Mouse (Mus musculus): ENCODE measurements around the gene Gda. TPM values are rescaled to one million over a fixed set of nuclear protein-coding genes. Genes with fewer than 3 reads are reported as not detected.

Gda gene
- polyA plus RNA-seq, 1 experiment: 1.3 TPM

DNA sequence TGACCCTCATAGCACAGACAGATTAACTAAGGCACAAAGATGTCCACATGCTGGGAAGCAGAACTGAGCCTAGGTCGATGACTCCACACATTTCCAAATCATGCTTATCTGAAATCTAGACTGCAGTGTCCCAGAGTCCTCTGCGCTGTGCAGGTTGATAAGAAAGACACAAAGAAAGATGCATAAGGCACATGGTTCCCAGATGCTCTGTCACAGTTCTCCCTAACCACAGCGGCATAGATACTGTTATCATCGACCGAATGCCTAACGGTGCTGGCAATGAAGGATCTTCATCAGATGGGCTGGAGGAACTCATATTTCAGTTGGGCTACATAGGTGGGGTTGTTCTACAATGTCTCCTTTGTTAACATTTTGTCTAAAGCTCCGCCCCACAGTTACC, 49.5 kb downstream of the Gda start:
- no peak overlapping the region for H3K4me3 ChIP-seq (ENCODE audit: insufficient read depth, low read length)
- H3K27ac ChIP-seq (ENCODE audit: insufficient read depth, low read length): no peak overlapping the region
- no peak for TF ChIP-seq POLR2A (IDR thresholded peaks at IDR 0.05; ENCODE audit: low read depth, low read length)
- no peaks in the 10 kb centered on the region for H3K4me1 ChIP-seq (ENCODE audit: control insufficient read depth, insufficient read depth, low read length)

DNA sequence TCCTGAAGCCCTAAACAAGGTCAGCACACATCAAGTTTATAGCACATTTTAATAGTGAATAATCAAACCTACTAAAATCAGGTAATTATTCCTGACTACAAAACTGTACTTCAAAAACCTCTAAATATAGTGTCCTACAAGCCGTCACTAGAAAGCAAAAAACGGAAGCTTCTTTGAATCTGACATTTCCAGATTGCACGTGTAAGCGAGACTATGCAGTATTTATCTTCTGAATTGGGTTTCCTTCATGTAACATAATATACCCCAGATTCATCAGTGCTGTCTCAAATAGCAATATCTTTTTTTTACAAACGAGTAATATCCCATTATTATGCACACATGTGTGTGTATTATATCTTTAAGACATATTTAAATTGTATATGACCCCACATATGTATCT, 54.8 kb downstream of the Gda start:
- no peak overlapping the region for H3K4me3 ChIP-seq (ENCODE audit: insufficient read depth, low read length)
- no peak for TF ChIP-seq POLR2A (IDR thresholded peaks at IDR 0.05; ENCODE audit: low read depth, low read length)
- no peak for TF ChIP-seq CTCF (IDR thresholded peaks at IDR 0.05; ENCODE audit: borderline replicate concordance, insufficient read depth, low read length)
- no peak overlapping the region for H3K27ac ChIP-seq (ENCODE audit: insufficient read depth, low read length)
- H3K4me1 ChIP-seq (ENCODE audit: control insufficient read depth, insufficient read depth, low read length): no peaks in the 10 kb centered on the region

DNA sequence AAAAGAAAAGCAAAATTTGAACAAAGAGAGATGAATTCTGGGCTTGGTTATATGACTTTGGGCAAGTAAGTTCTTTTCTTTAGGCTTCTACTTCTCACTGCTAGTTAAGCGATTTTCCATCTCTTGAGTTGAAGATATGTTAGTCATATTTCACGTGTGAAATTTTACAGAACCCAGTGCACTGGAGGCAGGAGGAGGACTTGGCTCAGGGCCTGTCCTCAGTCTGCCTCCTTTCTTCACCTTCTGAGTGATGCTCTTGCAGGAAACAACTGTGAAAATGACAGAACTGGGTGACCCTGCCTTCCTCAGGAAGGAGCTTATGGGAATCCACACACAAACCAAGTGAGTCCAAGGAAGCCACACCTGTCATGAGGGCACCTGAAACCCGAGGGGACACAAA, 57.9 kb downstream of the Gda start:
- H3K4me1 ChIP-seq (ENCODE audit: control insufficient read depth, insufficient read depth, low read length): no peaks in the 10 kb centered on the region
- H3K4me3 ChIP-seq (ENCODE audit: insufficient read depth, low read length): no peak overlapping the region
- TF ChIP-seq POLR2A (IDR thresholded peaks at IDR 0.05; ENCODE audit: low read depth, low read length) (no peak), CTCF (IDR thresholded peaks at IDR 0.05; ENCODE audit: borderline replicate concordance, insufficient read depth, low read length) (no peak)
- no peak overlapping the region for H3K27ac ChIP-seq (ENCODE audit: insufficient read depth, low read length)

DNA sequence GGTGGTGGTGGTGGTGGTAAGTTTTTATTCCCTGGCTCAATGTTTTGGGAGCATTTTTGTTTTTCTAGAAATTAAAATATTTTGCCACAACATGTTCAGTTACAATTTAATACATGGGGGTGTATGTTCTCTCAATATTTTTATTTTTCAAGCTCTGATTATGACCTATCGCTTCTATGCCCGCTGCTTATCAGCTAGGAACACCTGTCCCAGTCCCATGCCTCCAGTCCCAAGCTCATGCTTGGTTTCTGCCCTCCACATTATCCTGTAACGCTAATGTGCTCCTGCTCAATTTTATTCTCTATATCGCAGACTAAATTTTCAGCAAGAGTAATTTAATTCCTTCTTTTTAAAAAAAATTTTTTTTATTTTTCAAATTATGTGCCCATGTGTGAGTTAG, 64.1 kb downstream of the Gda start:
- no peak overlapping the region for H3K27ac ChIP-seq (ENCODE audit: insufficient read depth, low read length)
- TF ChIP-seq CTCF (IDR thresholded peaks at IDR 0.05; ENCODE audit: borderline replicate concordance, insufficient read depth, low read length) (no peak), POLR2A (IDR thresholded peaks at IDR 0.05; ENCODE audit: low read depth, low read length) (no peak)
- no peak overlapping the region for H3K4me3 ChIP-seq (ENCODE audit: insufficient read depth, low read length)
- no peaks in the 10 kb centered on the region for H3K4me1 ChIP-seq (ENCODE audit: control insufficient read depth, insufficient read depth, low read length)

- no peak overlapping the region for H3K4me3 ChIP-seq (ENCODE audit: insufficient read depth, low read length)
- no peak for TF ChIP-seq CTCF (IDR thresholded peaks at IDR 0.05; ENCODE audit: borderline replicate concordance, insufficient read depth, low read length)
- TF ChIP-seq POLR2A (IDR thresholded peaks at IDR 0.05; ENCODE audit: low read depth, low read length): no peak
- H3K27ac ChIP-seq (ENCODE audit: insufficient read depth, low read length): no peak overlapping the region
- H3K4me1 ChIP-seq (ENCODE audit: control insufficient read depth, insufficient read depth, low read length): no peaks in the 10 kb centered on the region
Measured at GRCm38 (mm10) chr19:21407363-21407762, 65.9 kb downstream of the Gda start.

DNA sequence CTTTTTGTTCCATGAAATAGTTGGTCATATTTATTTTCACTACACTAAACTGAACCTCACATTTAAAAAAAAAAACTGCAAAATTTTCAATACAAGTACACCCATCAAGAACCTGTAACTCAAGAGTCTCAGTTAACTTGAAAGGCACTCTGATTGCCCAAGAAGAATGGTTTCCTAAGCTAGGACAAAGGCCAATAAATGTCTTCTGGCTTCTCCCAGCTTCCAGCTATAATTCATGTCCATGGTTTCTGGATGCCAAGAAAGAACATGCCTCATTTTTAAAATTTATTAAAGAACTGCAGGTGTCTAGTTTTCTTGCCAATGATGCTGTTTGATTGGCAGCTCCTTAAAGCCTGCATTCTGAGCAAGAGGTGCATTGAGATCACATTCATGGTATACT, 75.3 kb downstream of the Gda start:
- TF ChIP-seq POLR2A (IDR thresholded peaks at IDR 0.05; ENCODE audit: low read depth, low read length) (no peak), CTCF (IDR thresholded peaks at IDR 0.05; ENCODE audit: borderline replicate concordance, insufficient read depth, low read length) (no peak)
- no peaks in the 10 kb centered on the region for H3K4me1 ChIP-seq (ENCODE audit: control insufficient read depth, insufficient read depth, low read length)
- no peak overlapping the region for H3K4me3 ChIP-seq (ENCODE audit: insufficient read depth, low read length)
- H3K27ac ChIP-seq (ENCODE audit: insufficient read depth, low read length): no peak overlapping the region

- Histone ChIP-seq H3K27ac (ENCODE audit: insufficient read depth, low read length) (no peak overlapping the region), H3K4me1 (ENCODE audit: control insufficient read depth, insufficient read depth, low read length) (no peaks in the 10 kb centered on the region), H3K4me3 (ENCODE audit: insufficient read depth, low read length) (no peak overlapping the region)
- TF ChIP-seq CTCF (IDR thresholded peaks at IDR 0.05; ENCODE audit: borderline replicate concordance, insufficient read depth, low read length) (no peak), POLR2A (IDR thresholded peaks at IDR 0.05; ENCODE audit: low read depth, low read length) (no peak)
Measured at GRCm38 (mm10) chr19:21396364-21396763, 76.9 kb downstream of the Gda start.

GRCm38 (mm10) chr19:21390904-21391303, 82.3 kb downstream of the Gda start:
- no peak for TF ChIP-seq CTCF (IDR thresholded peaks at IDR 0.05; ENCODE audit: borderline replicate concordance, insufficient read depth, low read length)
- no peak for TF ChIP-seq POLR2A (IDR thresholded peaks at IDR 0.05; ENCODE audit: low read depth, low read length)
- no peak overlapping the region for H3K4me3 ChIP-seq (ENCODE audit: insufficient read depth, low read length)
- no peaks in the 10 kb centered on the region for H3K4me1 ChIP-seq (ENCODE audit: control insufficient read depth, insufficient read depth, low read length)
- H3K27ac ChIP-seq (ENCODE audit: insufficient read depth, low read length): no peak overlapping the region

- TF ChIP-seq POLR2A (IDR thresholded peaks at IDR 0.05; ENCODE audit: low read depth, low read length) (no peak), CTCF (IDR thresholded peaks at IDR 0.05; ENCODE audit: borderline replicate concordance, insufficient read depth, low read length) (no peak)
- Histone ChIP-seq H3K4me1 (ENCODE audit: control insufficient read depth, insufficient read depth, low read length) (no peaks in the 10 kb centered on the region), H3K4me3 (ENCODE audit: insufficient read depth, low read length) (no peak overlapping the region), H3K27ac (ENCODE audit: insufficient read depth, low read length) (no peak overlapping the region)
Measured at GRCm38 (mm10) chr19:21386842-21387241, 86.4 kb downstream of the Gda start.

DNA sequence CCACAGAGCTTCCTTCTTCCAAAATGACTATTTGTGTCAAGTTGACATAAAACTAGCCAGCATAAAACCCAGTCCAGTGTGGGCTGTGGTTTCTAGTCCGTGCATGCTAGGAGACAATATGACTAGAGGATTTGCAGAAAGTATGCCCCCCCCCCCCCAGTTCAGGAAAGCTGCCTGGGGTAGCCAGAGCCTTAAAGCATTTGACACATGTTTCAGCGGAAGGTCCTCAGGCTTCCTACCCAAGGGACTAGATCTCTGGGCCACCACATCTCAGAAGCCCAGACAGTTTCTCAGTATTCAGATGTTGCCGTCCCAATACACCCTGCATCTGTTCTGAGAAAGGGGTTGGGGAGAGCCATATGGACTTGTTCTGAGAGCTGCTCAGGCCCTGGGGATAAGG, 89.0 kb downstream of the Gda start:
- TF ChIP-seq CTCF (IDR thresholded peaks at IDR 0.05; ENCODE audit: borderline replicate concordance, insufficient read depth, low read length) (no peak), POLR2A (IDR thresholded peaks at IDR 0.05; ENCODE audit: low read depth, low read length) (no peak)
- Histone ChIP-seq H3K4me3 (ENCODE audit: insufficient read depth, low read length) (no peak overlapping the region), H3K27ac (ENCODE audit: insufficient read depth, low read length) (no peak overlapping the region), H3K4me1 (ENCODE audit: control insufficient read depth, insufficient read depth, low read length) (no peaks in the 10 kb centered on the region)

Measured in embryonic fibroblast, embryonic 13.5 days (primary cell).